ENCODE assay signal across 22 mouse cellular contexts in the genomic region with DNA sequence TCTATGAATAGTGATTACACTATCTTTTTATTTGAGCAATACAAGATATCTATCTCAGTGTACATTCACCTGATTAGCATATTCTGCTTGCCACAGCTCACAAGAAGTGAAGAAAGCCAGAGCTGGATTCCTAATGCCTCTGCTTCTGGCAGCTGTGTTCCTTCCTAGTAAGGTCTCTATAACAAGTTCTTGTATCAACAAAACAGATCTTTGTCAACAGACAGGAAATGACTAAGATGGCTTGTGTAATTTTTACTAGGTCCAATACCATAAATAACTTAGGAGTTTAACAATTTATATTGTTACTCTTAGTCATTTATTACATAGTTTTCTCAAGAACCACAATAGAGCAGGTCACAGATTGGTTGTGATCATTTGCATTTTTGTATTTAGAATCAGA.
"Had no signal": no experiment of that assay in that cellular context is flagged by ENCODE, and none has a peak within 500 bp of the region (broad histone marks: within the 10 kb centered on the region; RNA-seq: fewer than 3 reads in every experiment).

No protein-coding gene starts in this region.

- DNase-seq: gastrocnemius, adult 2 months; gastrocnemius, postnatal 10 days; gastrocnemius, postnatal 25 days; heart, adult 18-20 months; heart, postnatal 14 days; heart, postnatal 36 days; kidney, adult 11 months; kidney, adult 8-10 months; kidney, postnatal 14 days; kidney, postnatal 36 days; layer of hippocampus, adult 9-11 months; layer of hippocampus, postnatal 36 days; left cerebral cortex, postnatal 4 days had no signal

- ATAC-seq: hindbrain, postnatal 0 days; intestine, embryonic 16.5 days; liver, embryonic 12.5 days had no signal

- H3K27me3 ChIP-seq: heart, embryonic 13.5 days; heart, embryonic 15.5 days; hindbrain, embryonic 13.5 days; hindbrain, embryonic 15.5 days; limb, embryonic 13.5 days; limb, embryonic 15.5 days; liver, embryonic 12.5 days had no signal
